Mouse (Mus musculus) thymus, adult 2 months (tissue): ENCODE results near the gene Clcn7. TPM values are rescaled to one million over a fixed set of nuclear protein-coding genes. Genes with fewer than 3 reads are reported as not detected.

ENCODE experiments used
- DNase-seq: peaks from one replicate; pipeline ENCODE4 v3.0.0; 2021
- H3K27ac ChIP-seq: fragments of 200-500 bp; 2 replicates; pipeline ENCODE4 v1.5.1; 2012; ENCODE audit warnings: low read length, control low read depth; ENCODE audit not compliant: control insufficient read depth, insufficient read depth
- H3K27me3 ChIP-seq: fragments of 200-500 bp; 2 replicates; pipeline ENCODE4 v1.6.1; 2012; ENCODE audit warnings: mild to moderate bottlenecking, low read length, moderate library complexity, mixed read lengths; ENCODE audit not compliant: control insufficient read depth, insufficient read depth
- H3K36me3 ChIP-seq: fragments of 200-500 bp; 2 replicates; pipeline ENCODE4 v1.6.1; 2012; ENCODE audit warnings: mild to moderate bottlenecking, low read length, moderate library complexity; ENCODE audit not compliant: control insufficient read depth, insufficient read depth
- H3K4me1 ChIP-seq: fragments of 200-500 bp; replicated peaks from 2 replicates; pipeline ENCODE4 v1.6.1; 2012; ENCODE audit warnings: low read length; ENCODE audit not compliant: control insufficient read depth, insufficient read depth
- H3K4me3 ChIP-seq: fragments of 200-500 bp; 2 replicates; pipeline ENCODE4 v1.5.1; 2012; ENCODE audit warnings: mild to moderate bottlenecking, low read length, control low read depth, moderate library complexity; ENCODE audit not compliant: control insufficient read depth, insufficient read depth
- CTCF ChIP-seq: fragments of 200-500 bp; IDR thresholded peaks from 2 replicates; pipeline ENCODE4 v1.5.1; 2012; ENCODE audit warnings: mild to moderate bottlenecking, control low read depth, low read length, moderate library complexity, borderline replicate concordance; ENCODE audit not compliant: control insufficient read depth, poor library complexity, insufficient read depth; ENCODE audit errors: extremely low read depth
- POLR2A ChIP-seq: fragments of 200-500 bp; IDR thresholded peaks from 2 replicates; pipeline ENCODE4 v1.6.1; 2012; ENCODE audit warnings: mild to moderate bottlenecking, low read length, control low read depth, moderate library complexity; ENCODE audit not compliant: control insufficient read depth, poor library complexity, insufficient read depth; ENCODE audit errors: extremely low read depth
- WGBS: fragments of 180-500 bp; shearing (Covaris S2); methylation state at CpG from one replicate; pipeline ENCODE4 v1.1.7; 2018; 5-methylcytosine and 5-hydroxymethylcytosine counted together
- polyA plus RNA-seq: library from polyadenylated mRNA; depleted of rRNA; stranded (reverse); fragments of >200 nt; gene quantifications from 2 replicates; pipeline ENCODE4 v1.2.3, GENCODE M21; 2012; rRNA removed

Clcn7 gene
- polyA plus RNA-seq, 1 experiment: 45.9 TPM

GRCm38 (mm10) chr17:25188150-25189031 lies 55.2 kb downstream of the Clcn7 start, which contains the start of gene Unkl:
Gene Unkl (plus strand): TSS chr17:25188397.
- Histone ChIP-seq H3K36me3 (peaks cover 5% of the 10 kb centered on the region; the same call in 1 of the 2 replicates), H3K4me1 (peaks cover 23% of the 10 kb centered on the region), H3K27ac (no peak within 1 kb of the TSS), H3K27me3 (no peaks in the 10 kb centered on the region), H3K4me3 (peak within 1 kb of the TSS; percentile 95)
- peak; percentile 80 for DNase-seq
- under 1% methylated on average over 104 of the region's 104 CpGs for WGBS
- no peak for TF ChIP-seq POLR2A
- TF ChIP-seq CTCF: no peak

GRCm38 (mm10) chr17:25189091-25189490 lies 55.9 kb downstream of the Clcn7 start:
- Histone ChIP-seq H3K4me1 (peaks cover 19% of the 10 kb centered on the region), H3K27ac (no peak overlapping the region), H3K36me3 (peaks cover 5% of the 10 kb centered on the region; the same call in 1 of the 2 replicates), H3K4me3 (peak overlapping the region; percentile 95), H3K27me3 (no peaks in the 10 kb centered on the region)
- 3% methylated on average over 16 of the region's 16 CpGs for WGBS
- DNase-seq: peak; percentile 7
- no peak for TF ChIP-seq CTCF
- no peak for TF ChIP-seq POLR2A

- Histone ChIP-seq H3K36me3 (peaks cover 50% of the 10 kb centered on the region), H3K4me3 (no peak overlapping the region), H3K4me1 (no peaks in the 10 kb centered on the region), H3K27me3 (no peaks in the 10 kb centered on the region), H3K27ac (no peak overlapping the region)
- WGBS: 94% methylated on average over 4 of the region's 4 CpGs
- DNase-seq: no peak
- no peak for TF ChIP-seq CTCF
- TF ChIP-seq POLR2A: no peak
These were observed 69.2 kb downstream of the Clcn7 start for GRCm38 (mm10) chr17:25202401-25202800.

- Histone ChIP-seq H3K4me3 (no peak overlapping the region), H3K36me3 (peaks cover 66% of the 10 kb centered on the region), H3K27me3 (no peaks in the 10 kb centered on the region), H3K4me1 (peaks cover 4% of the 10 kb centered on the region; the same call in 1 of the 2 replicates), H3K27ac (no peak overlapping the region)
- TF ChIP-seq POLR2A: no peak
- no peak for TF ChIP-seq CTCF
- 91% methylated on average over 4 of the region's 4 CpGs for WGBS
- no peak for DNase-seq
These were observed 76.8 kb downstream of the Clcn7 start for GRCm38 (mm10) chr17:25210006-25210405.

DNA sequence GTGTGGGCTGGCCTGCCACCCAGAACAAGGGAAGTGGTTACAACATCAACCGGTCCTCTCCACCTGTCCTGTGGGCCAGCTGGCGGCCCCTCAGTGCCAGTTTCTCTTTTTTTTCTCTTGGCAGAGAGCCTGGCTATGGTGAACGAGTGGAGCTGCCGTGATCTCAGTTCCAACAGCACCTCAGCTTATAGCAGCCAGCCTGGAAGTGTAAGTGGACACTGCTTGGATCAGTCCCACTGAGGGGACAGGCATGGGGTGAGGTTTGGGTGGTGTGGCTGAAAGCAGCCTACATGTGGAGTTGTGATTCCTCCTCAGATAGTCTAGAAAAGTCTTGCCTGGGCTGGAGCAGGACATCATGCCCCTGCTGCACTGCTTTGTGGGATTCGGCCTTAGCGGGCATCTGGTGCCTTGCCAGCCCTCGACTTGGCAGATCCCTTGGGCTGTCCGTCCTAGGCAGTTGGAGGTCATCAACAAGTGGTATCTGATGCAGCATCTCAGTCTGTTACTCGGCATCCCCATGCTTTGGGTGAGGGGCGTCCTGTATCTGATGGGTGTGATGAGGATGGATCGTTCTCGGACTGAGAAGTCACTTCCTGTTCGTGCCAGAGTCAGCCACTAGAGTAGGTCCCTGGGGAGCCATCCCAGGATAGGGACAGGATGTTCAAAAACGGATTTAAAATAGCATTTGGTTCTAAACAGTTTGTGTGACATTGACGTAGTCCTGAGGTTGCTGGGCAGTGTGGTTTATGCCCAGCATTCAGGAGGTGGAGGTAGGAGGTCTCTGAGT lies 77.7 kb downstream of the Clcn7 start:
- Histone ChIP-seq H3K36me3 (peaks cover 65% of the 10 kb centered on the region), H3K4me1 (peaks cover 4% of the 10 kb centered on the region; the same call in 1 of the 2 replicates), H3K27ac (no peak overlapping the region), H3K4me3 (no peak overlapping the region), H3K27me3 (no peaks in the 10 kb centered on the region)
- TF ChIP-seq POLR2A (no peak), CTCF (no peak)
- no peak for DNase-seq
- 41% methylated on average over 15 of the region's 15 CpGs for WGBS

GRCm38 (mm10) chr17:25211705-25212104 lies 78.5 kb downstream of the Clcn7 start:
- Histone ChIP-seq H3K27ac (no peak overlapping the region), H3K4me1 (peaks cover 4% of the 10 kb centered on the region; the same call in 1 of the 2 replicates), H3K36me3 (peaks cover 62% of the 10 kb centered on the region), H3K4me3 (no peak overlapping the region), H3K27me3 (no peaks in the 10 kb centered on the region)
- DNase-seq: no peak
- no peak for TF ChIP-seq POLR2A
- no peak for TF ChIP-seq CTCF
- 87% methylated on average over 4 of the region's 4 CpGs for WGBS

Other genes with a start within 250 kb of the Clcn7 start
- gene Nubp2, start 247.0 kb upstream of the Clcn7 start, polyA plus RNA-seq: 88.8 and 96.1 TPM in 2 replicates
- 274 and 285 TPM in 2 replicates for gene Spsb3, start 246.7 kb upstream of the Clcn7 start, polyA plus RNA-seq
- gene Eme2, start 238.3 kb upstream of the Clcn7 start, polyA plus RNA-seq: 48.2 and 55.3 TPM in 2 replicates
- gene Mrps34, start 238.3 kb upstream of the Clcn7 start, polyA plus RNA-seq: 146 and 152 TPM in 2 replicates
- gene Nme3, start 236.9 kb upstream of the Clcn7 start, polyA plus RNA-seq: 63.3 and 76.7 TPM in 2 replicates
- 255 and 272 TPM in 2 replicates for gene Mapk8ip3, start 196.4 kb upstream of the Clcn7 start, polyA plus RNA-seq
- 13.5 and 15.0 TPM in 2 replicates for gene Jpt2, start 172.7 kb upstream of the Clcn7 start, polyA plus RNA-seq
- gene Cramp1l, start 117.6 kb upstream of the Clcn7 start, polyA plus RNA-seq: 41.4 and 46.9 TPM in 2 replicates
- 17.0 and 22.6 TPM in 2 replicates for gene Ift140, start 117.3 kb upstream of the Clcn7 start, polyA plus RNA-seq
- 7.2 and 11.3 TPM in 2 replicates for gene Tmem204, start 49.8 kb upstream of the Clcn7 start, polyA plus RNA-seq
- gene Telo2, start 17.4 kb upstream of the Clcn7 start, polyA plus RNA-seq: 26.4 and 28.1 TPM in 2 replicates
- gene Ptx4, start 12.6 kb upstream of the Clcn7 start, polyA plus RNA-seq: not detected in 2 replicates
- 0.05 and 0.09 TPM in 2 replicates for gene Ccdc154, start 29.1 kb downstream of the Clcn7 start, polyA plus RNA-seq
- gene Gm38655, start 42.1 kb downstream of the Clcn7 start, polyA plus RNA-seq: 0.11 TPM in 1 of 2 replicates, not detected in the other
- 17.8 and 18.8 TPM in 2 replicates for gene BC003965, start 51.2 kb downstream of the Clcn7 start, polyA plus RNA-seq
- gene Unkl, start 55.0 kb downstream of the Clcn7 start, polyA plus RNA-seq: 60.1 and 64.6 TPM in 2 replicates
- gene Gnptg, start 106.7 kb downstream of the Clcn7 start, polyA plus RNA-seq: 39.8 and 47.7 TPM in 2 replicates
- 38.0 and 40.9 TPM in 2 replicates for gene Tsr3, start 106.8 kb downstream of the Clcn7 start, polyA plus RNA-seq
- gene Baiap3, start 123.0 kb downstream of the Clcn7 start, polyA plus RNA-seq: 56.5 and 60.9 TPM in 2 replicates
- 304 and 316 TPM in 2 replicates for gene Ube2i, start 141.2 kb downstream of the Clcn7 start, polyA plus RNA-seq
- gene Prss34, start 165.0 kb downstream of the Clcn7 start, polyA plus RNA-seq: 1.2 and 1.3 TPM in 2 replicates
- gene Prss28, start 175.3 kb downstream of the Clcn7 start, polyA plus RNA-seq: 0.13 and 0.18 TPM in 2 replicates
- gene Prss29, start 185.3 kb downstream of the Clcn7 start, polyA plus RNA-seq: 2.3 and 2.7 TPM in 2 replicates
- gene Tpsab1, start 212.2 kb downstream of the Clcn7 start, polyA plus RNA-seq: 0.44 and 0.61 TPM in 2 replicates
- gene Tpsb2, start 232.9 kb downstream of the Clcn7 start, polyA plus RNA-seq: 4.7 and 7.6 TPM in 2 replicates
- 0.80 and 1.8 TPM in 2 replicates for gene Tpsg1, start 235.9 kb downstream of the Clcn7 start, polyA plus RNA-seq